Mouse (Mus musculus): ENCODE results near the gene Sae1. TPM values are rescaled to one million over a fixed set of nuclear protein-coding genes. Genes with fewer than 3 reads are reported as not detected.

Sae1 gene
- polyA plus RNA-seq, 1 experiment from 2014 or later = 84.3 TPM

- H3K27me3 ChIP-seq (ENCODE audit: control insufficient read depth, insufficient read depth, low read depth, low read length) = peaks cover 25% of the 10 kb centered on the region
- peak overlapping the region; percentile 98 for H3K27ac ChIP-seq (ENCODE audit: low read length)
- H3K4me1 ChIP-seq (ENCODE audit: control insufficient read depth, low read depth, low read length) = peaks cover 42% of the 10 kb centered on the region
- ATAC-seq (ENCODE audit: low read depth) = peak; percentile 15
- no peaks in the 10 kb centered on the region for H3K9me3 ChIP-seq (replicated peaks; ENCODE audit: control insufficient read depth, low read length)
- no peaks in the 10 kb centered on the region for H3K36me3 ChIP-seq (ENCODE audit: control insufficient read depth, insufficient read depth)
- H3K4me3 ChIP-seq (ENCODE audit: low read depth, low read length) = peak overlapping the region; percentile 67
- peak overlapping the region; percentile 98 for H3K4me2 ChIP-seq (ENCODE audit: low read depth, low read length)
- 3% methylated on average over 21 of the region's 22 CpGs for WGBS (ENCODE audit: insufficient replicate concordance)
- peak overlapping the region; percentile 78 for H3K9ac ChIP-seq (ENCODE audit: low read depth, low read length)
These were observed 90.7 kb downstream of the Sae1 start for GRCm38 (mm10) chr7:16296766-16297390.

GRCm38 (mm10) chr7:16296146-16296545 is 91.5 kb downstream of the Sae1 start:
- H3K4me3 ChIP-seq (ENCODE audit: low read depth, low read length) = peak overlapping the region; percentile 67
- no peaks in the 10 kb centered on the region for H3K9me3 ChIP-seq (replicated peaks; ENCODE audit: control insufficient read depth, low read length)
- peak overlapping the region; percentile 78 for H3K9ac ChIP-seq (ENCODE audit: low read depth, low read length)
- peaks cover 25% of the 10 kb centered on the region for H3K27me3 ChIP-seq (ENCODE audit: control insufficient read depth, insufficient read depth, low read depth, low read length)
- WGBS (ENCODE audit: insufficient replicate concordance) = 16% methylated on average over 2 of the region's 2 CpGs
- H3K4me2 ChIP-seq (ENCODE audit: low read depth, low read length) = peak overlapping the region; percentile 98
- ATAC-seq (ENCODE audit: low read depth) = peak; percentile 49
- peaks cover 42% of the 10 kb centered on the region for H3K4me1 ChIP-seq (ENCODE audit: control insufficient read depth, low read depth, low read length)
- no peaks in the 10 kb centered on the region for H3K36me3 ChIP-seq (ENCODE audit: control insufficient read depth, insufficient read depth)
- peak overlapping the region; percentile 98 for H3K27ac ChIP-seq (ENCODE audit: low read length)

GRCm38 (mm10) chr7:16295321-16295900 is 92.2 kb downstream of the Sae1 start:
- peaks cover 42% of the 10 kb centered on the region for H3K4me1 ChIP-seq (ENCODE audit: control insufficient read depth, low read depth, low read length)
- WGBS (ENCODE audit: insufficient replicate concordance) = 2% methylated on average over 31 of the region's 41 CpGs

GRCm38 (mm10) chr7:16294837-16295236 is 92.8 kb downstream of the Sae1 start:
- peak overlapping the region; percentile 98 for H3K27ac ChIP-seq (ENCODE audit: low read length)
- no peaks in the 10 kb centered on the region for H3K9me3 ChIP-seq (replicated peaks; ENCODE audit: control insufficient read depth, low read length)
- H3K9ac ChIP-seq (ENCODE audit: low read depth, low read length) = peak overlapping the region; percentile 78
- H3K27me3 ChIP-seq (ENCODE audit: control insufficient read depth, insufficient read depth, low read depth, low read length) = peaks cover 18% of the 10 kb centered on the region
- H3K4me1 ChIP-seq (ENCODE audit: control insufficient read depth, low read depth, low read length) = peaks cover 38% of the 10 kb centered on the region
- no peaks in the 10 kb centered on the region for H3K36me3 ChIP-seq (ENCODE audit: control insufficient read depth, insufficient read depth)
- H3K4me3 ChIP-seq (ENCODE audit: low read depth, low read length) = peak overlapping the region; percentile 67
- under 1% methylated on average over 23 of the region's 23 CpGs for WGBS (ENCODE audit: insufficient replicate concordance)
- H3K4me2 ChIP-seq (ENCODE audit: low read depth, low read length) = peak overlapping the region; percentile 98
- ATAC-seq (ENCODE audit: low read depth) = peak; percentile 85

More at GRCm38 (mm10) chr7:16295321-16295900, 92.2 kb downstream of the Sae1 start:
- peak overlapping the region; percentile 78 for H3K9ac ChIP-seq (ENCODE audit: low read depth, low read length)
- H3K9me3 ChIP-seq (replicated peaks; ENCODE audit: control insufficient read depth, low read length) = no peaks in the 10 kb centered on the region
- H3K27me3 ChIP-seq (ENCODE audit: control insufficient read depth, insufficient read depth, low read depth, low read length) = peaks cover 23% of the 10 kb centered on the region
- H3K4me2 ChIP-seq (ENCODE audit: low read depth, low read length) = peak overlapping the region; percentile 98
- peak overlapping the region; percentile 98 for H3K27ac ChIP-seq (ENCODE audit: low read length)
- H3K36me3 ChIP-seq (ENCODE audit: control insufficient read depth, insufficient read depth) = no peaks in the 10 kb centered on the region
- peak overlapping the region; percentile 67 for H3K4me3 ChIP-seq (ENCODE audit: low read depth, low read length)
- peak; percentile 71 for ATAC-seq (ENCODE audit: low read depth)

- peak overlapping the region; percentile 72 for H3K9ac ChIP-seq (ENCODE audit: low read depth, low read length)
- peak overlapping the region; percentile 98 for H3K4me2 ChIP-seq (ENCODE audit: low read depth, low read length)
- peaks cover 34% of the 10 kb centered on the region for H3K4me1 ChIP-seq (ENCODE audit: control insufficient read depth, low read depth, low read length)
- peak; percentile 28 for ATAC-seq (ENCODE audit: low read depth)
- peaks cover 13% of the 10 kb centered on the region for H3K27me3 ChIP-seq (ENCODE audit: control insufficient read depth, insufficient read depth, low read depth, low read length)
- H3K27ac ChIP-seq (ENCODE audit: low read length) = peak overlapping the region; percentile 98
- no peaks in the 10 kb centered on the region for H3K9me3 ChIP-seq (replicated peaks; ENCODE audit: control insufficient read depth, low read length)
- WGBS (ENCODE audit: insufficient replicate concordance) = 12% methylated on average over 4 of the region's 4 CpGs
- H3K4me3 ChIP-seq (ENCODE audit: low read depth, low read length) = peak overlapping the region; percentile 67
- no peaks in the 10 kb centered on the region for H3K36me3 ChIP-seq (ENCODE audit: control insufficient read depth, insufficient read depth)
These were observed 93.3 kb downstream of the Sae1 start for GRCm38 (mm10) chr7:16294346-16294745.

GRCm38 (mm10) chr7:16287791-16288190 is 99.8 kb downstream of the Sae1 start:
- Histone ChIP-seq H3K27ac (ENCODE audit: low read length) (no peak overlapping the region), H3K9me3 (replicated peaks; ENCODE audit: control insufficient read depth, low read length) (no peaks in the 10 kb centered on the region), H3K36me3 (ENCODE audit: control insufficient read depth, insufficient read depth) (peaks cover 8% of the 10 kb centered on the region), H3K4me2 (ENCODE audit: low read depth, low read length) (no peak overlapping the region), H3K27me3 (ENCODE audit: control insufficient read depth, insufficient read depth, low read depth, low read length) (no peaks in the 10 kb centered on the region), H3K4me1 (ENCODE audit: control insufficient read depth, low read depth, low read length) (peaks cover 21% of the 10 kb centered on the region), H3K4me3 (ENCODE audit: low read depth, low read length) (no peak overlapping the region), H3K9ac (ENCODE audit: low read depth, low read length) (no peak overlapping the region)
- WGBS (ENCODE audit: insufficient replicate concordance) = 38% methylated on average over 1 of the region's 1 CpGs
- no peak for ATAC-seq (ENCODE audit: low read depth)

- H3K4me3 ChIP-seq (ENCODE audit: low read depth, low read length) = peak overlapping the region; percentile 81
- no peak for ATAC-seq (ENCODE audit: low read depth)
- H3K9me3 ChIP-seq (replicated peaks; ENCODE audit: control insufficient read depth, low read length) = no peaks in the 10 kb centered on the region
- peaks cover 21% of the 10 kb centered on the region for H3K4me1 ChIP-seq (ENCODE audit: control insufficient read depth, low read depth, low read length)
- H3K4me2 ChIP-seq (ENCODE audit: low read depth, low read length) = peak overlapping the region; percentile 89
- WGBS (ENCODE audit: insufficient replicate concordance) = 51% methylated on average over 2 of the region's 2 CpGs
- peaks cover 16% of the 10 kb centered on the region for H3K36me3 ChIP-seq (ENCODE audit: control insufficient read depth, insufficient read depth)
- no peaks in the 10 kb centered on the region for H3K27me3 ChIP-seq (ENCODE audit: control insufficient read depth, insufficient read depth, low read depth, low read length)
- peak overlapping the region; percentile 95 for H3K27ac ChIP-seq (ENCODE audit: low read length)
- H3K9ac ChIP-seq (ENCODE audit: low read depth, low read length) = peak overlapping the region; percentile 78
These were observed 100.6 kb downstream of the Sae1 start for GRCm38 (mm10) chr7:16287016-16287415.

GRCm38 (mm10) chr7:16286026-16286961 is 101.3 kb downstream of the Sae1 start, which contains the start of gene Ccdc9:
Gene Ccdc9, minus strand, starts transcription at chr7:16286795.
- ATAC-seq (ENCODE audit: low read depth) = peak; percentile 85
- Histone ChIP-seq H3K4me2 (ENCODE audit: low read depth, low read length) (peak within 1 kb of the TSS; percentile 89), H3K27ac (ENCODE audit: low read length) (peak within 1 kb of the TSS; percentile 95), H3K36me3 (ENCODE audit: control insufficient read depth, insufficient read depth) (peaks cover 19% of the 10 kb centered on the region), H3K4me1 (ENCODE audit: control insufficient read depth, low read depth, low read length) (peaks cover 21% of the 10 kb centered on the region), H3K4me3 (ENCODE audit: low read depth, low read length) (peak within 1 kb of the TSS; percentile 81), H3K27me3 (ENCODE audit: control insufficient read depth, insufficient read depth, low read depth, low read length) (no peaks in the 10 kb centered on the region), H3K9me3 (replicated peaks; ENCODE audit: control insufficient read depth, low read length) (no peaks in the 10 kb centered on the region), H3K9ac (ENCODE audit: low read depth, low read length) (peak within 1 kb of the TSS; percentile 78)
- under 1% methylated on average over 67 of the region's 70 CpGs for WGBS (ENCODE audit: insufficient replicate concordance)

Measured in liver, embryonic 16.5 days (tissue).